Mouse (Mus musculus): ENCODE measurements around the gene Dffb. TPM values are rescaled to one million over a fixed set of nuclear protein-coding genes. Genes with fewer than 3 reads are reported as not detected.

The Dffb gene
- total RNA-seq, 1 experiment from 2014 or later, result 4.3 TPM

Other genes starting within 250 kb of the Dffb start
- gene A430005L14Rik, start 17.9 kb downstream of the Dffb start, total RNA-seq (2021), result 19.4 and 19.5 TPM in 2 replicates
- gene Cep104, start 68 bp upstream of the Dffb start, total RNA-seq (2021), result 22.3 and 24.8 TPM in 2 replicates
- 39.8 and 44.3 TPM in 2 replicates for gene Lrrc47, start 36.6 kb upstream of the Dffb start, total RNA-seq (2021)
- 31.4 and 33.0 TPM in 2 replicates for gene Smim1, start 51.1 kb upstream of the Dffb start, total RNA-seq (2021)
- gene Ccdc27, start 67.6 kb upstream of the Dffb start, total RNA-seq (2021), result not detected in 2 replicates
- gene Trp73, start 165.1 kb upstream of the Dffb start, total RNA-seq (2021), result not detected in 2 replicates
- 13.7 and 18.9 TPM in 2 replicates for gene Wrap73, start 167.2 kb upstream of the Dffb start, total RNA-seq (2021)
- 125 and 132 TPM in 2 replicates for gene Tprgl, start 185.5 kb upstream of the Dffb start, total RNA-seq (2021)
- gene Megf6, start 195.6 kb upstream of the Dffb start, total RNA-seq (2021), result 7.3 and 8.3 TPM in 2 replicates